Comparison of ENCODE assay signal across 17 mouse cellular contexts in the genomic region with DNA sequence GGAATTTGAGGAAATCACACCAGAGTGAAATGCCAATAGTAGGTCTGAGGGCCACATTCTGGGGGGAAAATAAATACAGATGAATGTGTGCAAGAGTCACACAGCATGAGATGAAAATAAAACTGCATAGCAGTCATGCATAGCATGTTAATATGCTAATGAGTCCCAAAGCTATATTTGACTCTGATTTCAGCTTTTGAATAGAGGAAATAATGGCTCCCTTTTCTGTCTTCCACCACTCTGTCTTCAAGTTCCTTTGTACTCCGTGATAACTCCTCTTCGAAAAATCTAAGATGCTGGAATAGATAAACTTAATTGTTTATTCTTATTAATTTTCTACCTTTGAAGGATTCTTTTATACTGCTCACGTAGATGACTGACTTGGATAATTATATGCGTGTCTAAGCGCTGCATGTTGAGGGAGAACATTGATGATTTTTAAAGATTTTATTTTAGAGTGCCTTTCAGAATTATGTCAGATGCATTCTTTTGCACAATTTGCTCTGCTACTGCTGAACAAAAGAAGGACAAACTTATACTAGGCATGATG.
"Had no signal": no experiment of that assay in that cellular context is flagged by ENCODE, and none has a peak within 500 bp of the region (broad histone marks: within the 10 kb centered on the region; RNA-seq: fewer than 3 reads in every experiment).

No protein-coding gene starts in this region.

- ATAC-seq: liver, postnatal 0 days; lung, postnatal 0 days; midbrain, embryonic 16.5 days had no signal

- H3K4me2 ChIP-seq: liver, embryonic 15.5 days; lung, embryonic 15.5 days; midbrain, embryonic 12.5 days; stomach, embryonic 15.5 days had no signal

- H3K36me3 ChIP-seq: liver, embryonic 15.5 days; lung, embryonic 15.5 days; midbrain, embryonic 12.5 days; stomach, embryonic 15.5 days had no signal

- H3K4me1 ChIP-seq: liver, embryonic 15.5 days; lung, embryonic 15.5 days; megakaryocyte, embryonic 14.5 days; midbrain, embryonic 12.5 days; stomach, embryonic 15.5 days had no signal

- H3K9ac ChIP-seq: liver, embryonic 15.5 days; liver, postnatal 0 days; lung, embryonic 15.5 days; midbrain, embryonic 12.5 days; stomach, embryonic 15.5 days had no signal

- H3K4me3 ChIP-seq: liver, embryonic 15.5 days; lung, embryonic 15.5 days; megakaryocyte, embryonic 14.5 days; midbrain, embryonic 12.5 days; stomach, embryonic 15.5 days had no signal

- H3K9me3 ChIP-seq: liver, embryonic 15.5 days; lung, embryonic 15.5 days; megakaryocyte, embryonic 14.5 days; midbrain, embryonic 12.5 days; stomach, embryonic 15.5 days had no signal

- H3K27me3 ChIP-seq: liver, embryonic 15.5 days; lung, embryonic 15.5 days; megakaryocyte, embryonic 14.5 days; midbrain, embryonic 12.5 days; stomach, embryonic 15.5 days had no signal

- H3K27ac ChIP-seq: liver, embryonic 15.5 days; lung, embryonic 15.5 days; macrophage; midbrain, embryonic 12.5 days; stomach, embryonic 15.5 days; stomach, postnatal 0 days had no signal

- DNase-seq: liver, postnatal 0 days; lung, adult 2 months; lung, postnatal 14 days; lung, postnatal 36 days; midbrain, embryonic 14.5 days; right cerebral cortex, postnatal 14 days; thymus, adult 2 months; thymus, postnatal 25 days had no signal
